Mouse (Mus musculus) kidney, adult 2 months (tissue): ENCODE results near the gene Nup153.

Experiments
- CTCF ChIP-seq: fragments of 200-500 bp; conservative IDR thresholded peaks from 2 replicates; pipeline ENCODE4 v1.5.1; 2011; ENCODE audit warnings: low read depth, mild to moderate bottlenecking, control low read depth, low read length, moderate library complexity, mixed read lengths; ENCODE audit not compliant: insufficient read depth, insufficient read length
- POLR2A ChIP-seq: fragments of 200-500 bp; IDR thresholded peaks from one replicate; pipeline ENCODE4 v1.6.1; 2011; ENCODE audit warnings: low read depth, low read length, control low read depth

DNA sequence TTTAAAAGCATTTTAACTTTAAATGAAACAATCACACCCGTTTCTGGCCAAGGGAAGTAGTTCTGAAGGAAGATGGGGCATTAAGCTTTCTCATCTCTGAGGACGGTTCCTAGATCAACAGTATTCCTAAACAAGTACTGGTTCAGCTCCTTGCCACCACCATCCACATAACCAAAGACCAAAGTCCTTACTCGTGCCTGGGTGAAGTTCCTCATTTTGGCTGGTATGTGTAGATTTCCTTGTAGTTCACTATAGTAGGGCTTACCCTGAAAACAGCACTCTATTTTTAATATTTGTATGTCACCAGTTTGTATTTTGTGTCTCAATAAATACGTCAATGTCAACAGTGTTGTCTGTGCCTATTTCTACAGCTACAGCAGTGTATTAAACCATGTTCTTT is 50.0 kb downstream of the Nup153 start:
- TF ChIP-seq CTCF (no peak), POLR2A (no peak)
